Mouse (Mus musculus) ES-Bruce4 (cell line): Measurements from ENCODE around the gene Ly9.

Experiments
- CTCF ChIP-seq: IDR thresholded peaks from one replicate; pipeline ENCODE4 v1.8.1; 2011; ENCODE audit warnings: low read depth, low read length
- POLR2A ChIP-seq: IDR thresholded peaks from one replicate; pipeline ENCODE4 v1.8.1; 2011; ENCODE audit warnings: low read length; ENCODE audit not compliant: insufficient read depth

DNA sequence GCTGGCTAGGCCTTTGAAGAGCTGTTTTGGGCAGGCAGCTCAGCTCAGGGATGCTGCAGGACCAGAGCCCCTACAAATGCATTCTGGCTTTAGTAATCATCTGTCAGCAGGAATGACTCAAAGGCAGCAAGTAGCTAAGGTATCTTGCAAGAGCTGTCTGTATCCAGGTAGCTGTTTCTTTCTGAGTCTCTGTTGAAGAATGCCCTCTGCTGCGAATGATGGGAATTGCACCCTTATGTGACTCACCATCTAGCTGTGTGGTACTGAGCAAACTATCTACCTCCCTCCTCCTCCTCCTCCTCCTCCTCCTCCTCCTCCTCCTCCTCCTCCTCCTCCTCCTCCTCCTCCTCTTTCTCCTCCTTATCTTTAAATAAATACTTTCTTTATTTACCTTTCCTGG, 3.6 kb upstream of the Ly9 start:
- TF ChIP-seq POLR2A = no peak
- peak; percentile 11 for TF ChIP-seq CTCF
